Mouse (Mus musculus) CD4-positive, CD25-positive, alpha-beta regulatory T cell, adult 4 months (primary cell): ENCODE data around the gene Gm1553. TPM values are rescaled to one million over a fixed set of nuclear protein-coding genes. Genes with fewer than 3 reads are reported as not detected.

Experiments
- ATAC-seq: one replicate; pipeline ENCODE4 v1.8.0; 2017
- polyA plus RNA-seq, 2 experiments: library from polyadenylated mRNA; unstranded; fragments of 100-300 nt; shearing (Covaris generic); gene quantifications; one replicate each; pipeline ENCODE4 v1.2.1; 2017

Gene Gm1553
- polyA plus RNA-seq, result 1 to 10 TPM in 1 of 2 experiments, not detected in 1; 1.2 TPM

- no peak for ATAC-seq
Observed at GRCm38 (mm10) chr10:82492518-82492917, at the start of gene Gm1553. Gene Gm1553, minus strand, starts transcription at chr10:82492618.

Other genes starting within 250 kb of the Gm1553 start
- not detected for gene 4932415D10Rik, start 176.0 kb downstream of the Gm1553 start, polyA plus RNA-seq
- gene Gm4924, start 138.4 kb downstream of the Gm1553 start, polyA plus RNA-seq, result 10 to 100 TPM in 1 of 2 experiments, 1 to 10 TPM in 1; 9.2 to 12.2 TPM
- 10 to 100 TPM; 22.2 to 27.0 TPM for gene 1190007I07Rik, start 130.6 kb upstream of the Gm1553 start, polyA plus RNA-seq
- gene Tdg, start 137.2 kb upstream of the Gm1553 start, polyA plus RNA-seq, result 10 to 100 TPM; 23.4 to 40.3 TPM
- 1 to 10 TPM; 2.1 to 2.9 TPM for gene Glt8d2, start 198.0 kb upstream of the Gm1553 start, polyA plus RNA-seq
- 10 to 100 TPM; 22.7 to 24.9 TPM for gene Hcfc2, start 203.5 kb upstream of the Gm1553 start, polyA plus RNA-seq